Mouse (Mus musculus) forebrain, embryonic 14.5 days (tissue): ENCODE results near the gene Serpine1. TPM values are rescaled to one million over a fixed set of nuclear protein-coding genes. Genes with fewer than 3 reads are reported as not detected.

Experiments used
- ATAC-seq: fragments of 200-750 bp; cut with Nextera tagmentation; 2 replicates; pipeline ENCODE4 v1.8.0; 2017; ENCODE audit warnings: mild to moderate bottlenecking, moderate library complexity
- DNase-seq: peaks from one replicate; pipeline ENCODE4 v3.0.0-alpha.2; 2015; ENCODE audit warnings: low spot score
- H3K27ac ChIP-seq: fragments of 300-500 bp; sonication (generic); 2 replicates; pipeline ENCODE4 v1.5.1; 2014; ENCODE audit warnings: low read depth, mild to moderate bottlenecking, control low read depth, low read length, moderate library complexity
- H3K27me3 ChIP-seq: fragments of 300-500 bp; sonication (generic); replicated peaks from 2 replicates; pipeline ENCODE4 v1.6.1; 2014; ENCODE audit warnings: low read length, control low read depth, mixed read lengths; ENCODE audit not compliant: control insufficient read depth, insufficient read depth
- H3K36me3 ChIP-seq: fragments of 300-500 bp; sonication (generic); 2 replicates; pipeline ENCODE4 v1.6.1; 2014; ENCODE audit warnings: low read length, control low read depth; ENCODE audit not compliant: control insufficient read depth, insufficient read depth
- H3K4me1 ChIP-seq: fragments of 300-500 bp; sonication (generic); 2 replicates; pipeline ENCODE4 v1.6.1; 2014; ENCODE audit warnings: antibody characterized with exemption, low read length, control low read depth; ENCODE audit not compliant: control insufficient read depth, insufficient read depth
- H3K4me2 ChIP-seq: fragments of 300-500 bp; sonication (generic); 2 replicates; pipeline ENCODE4 v1.6.1; 2014; ENCODE audit warnings: mild to moderate bottlenecking, control low read depth, low read length
- H3K4me3 ChIP-seq: fragments of 300-500 bp; sonication (generic); 2 replicates; pipeline ENCODE4 v1.5.1; 2014; ENCODE audit warnings: low read depth, low read length, control low read depth
- H3K9ac ChIP-seq: fragments of 300-500 bp; sonication (generic); 2 replicates; pipeline ENCODE4 v1.6.1; 2014; ENCODE audit warnings: mild to moderate bottlenecking, low read length, control low read depth, moderate library complexity
- H3K9me3 ChIP-seq: fragments of 300-500 bp; sonication (generic); replicated peaks from 2 replicates; pipeline ENCODE4 v1.6.1; 2016; ENCODE audit warnings: low read length, control low read depth, mixed read lengths; ENCODE audit not compliant: control insufficient read depth
- WGBS: fragments of 180-500 bp; shearing (Covaris S2); extraction: QIAGEN DNeasy Blood & Tissue Kit; methylation state at CpG from one replicate; pipeline ENCODE4 v1.1.7; 2014; 5-methylcytosine and 5-hydroxymethylcytosine counted together
- polyA plus RNA-seq: library from polyadenylated mRNA; unstranded; fragments of >200 nt; fragmentation: Nextera tagmentation; extraction: Ambion mirVana; gene quantifications from 2 replicates; pipeline ENCODE4 v1.2.1, GENCODE M21; 2014

The Serpine1 gene
- polyA plus RNA-seq, 1 experiment from 2014 or later = 0.28 TPM

DNA sequence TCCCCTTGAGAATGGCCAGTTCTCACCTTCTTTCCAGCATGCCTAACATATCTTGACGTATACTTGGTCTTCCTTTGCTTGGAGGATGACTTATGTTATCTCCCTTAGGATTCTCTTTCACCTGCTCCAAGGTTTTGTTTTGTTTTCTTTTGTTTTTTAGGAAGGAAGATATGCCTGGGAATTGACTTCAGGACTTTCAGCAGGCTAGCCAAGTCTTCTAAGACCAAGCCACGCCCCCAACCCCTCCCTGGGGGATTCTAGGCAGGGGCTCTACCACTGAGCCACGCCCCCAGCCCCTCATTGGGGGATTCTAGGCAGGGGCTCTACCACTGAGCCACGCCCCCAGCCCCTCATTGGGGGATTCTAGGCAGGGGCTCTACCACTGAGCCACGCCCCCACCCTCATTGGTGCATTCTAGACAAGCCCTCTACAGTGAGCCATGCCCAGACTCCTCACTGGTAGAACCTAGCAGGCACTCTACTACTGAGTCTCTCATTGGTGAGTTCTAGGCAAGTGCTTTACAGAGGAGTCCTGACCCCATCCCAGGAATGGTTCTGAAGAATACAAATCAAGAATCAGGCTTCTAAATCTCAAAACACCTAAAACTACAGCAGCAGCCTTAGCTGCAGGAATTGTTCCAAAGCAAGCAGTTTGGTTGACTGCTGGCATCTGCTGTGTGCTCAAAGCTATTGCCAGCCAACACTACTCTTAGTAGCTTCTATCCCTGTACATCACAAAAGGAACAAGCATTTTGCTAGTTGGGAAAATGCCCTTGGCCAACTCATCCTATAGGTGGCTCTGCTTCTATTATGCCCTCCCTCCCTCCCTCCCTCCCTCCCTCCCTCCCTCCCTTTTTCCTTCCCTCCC, 39.7 kb upstream of the Serpine1 start:
- no peak overlapping the region for H3K27ac ChIP-seq
- peaks cover 6% of the 10 kb centered on the region; the same call in 1 of the 2 replicates for H3K4me1 ChIP-seq
- H3K27me3 ChIP-seq = no peaks in the 10 kb centered on the region
- no peak for DNase-seq
- H3K9ac ChIP-seq = no peak overlapping the region
- H3K4me2 ChIP-seq = no peak overlapping the region
- no peak overlapping the region for H3K4me3 ChIP-seq
- no peak for ATAC-seq
- H3K9me3 ChIP-seq = no peaks in the 10 kb centered on the region
- H3K36me3 ChIP-seq = no peaks in the 10 kb centered on the region
- 88% methylated on average over 4 of the region's 5 CpGs for WGBS

- Histone ChIP-seq H3K4me3 (no peak overlapping the region), H3K36me3 (no peaks in the 10 kb centered on the region), H3K9me3 (no peaks in the 10 kb centered on the region), H3K27me3 (no peaks in the 10 kb centered on the region), H3K9ac (no peak overlapping the region), H3K27ac (no peak overlapping the region), H3K4me1 (no peaks in the 10 kb centered on the region), H3K4me2 (no peak overlapping the region)
- no peak for DNase-seq
- ATAC-seq = no peak
- WGBS = 94% methylated on average over 12 of the region's 12 CpGs
These were observed 38.8 kb upstream of the Serpine1 start for GRCm38 (mm10) chr5:137110863-137111262.

GRCm38 (mm10) chr5:137109941-137110593, 38.0 kb upstream of the Serpine1 start:
- no peak for DNase-seq
- Histone ChIP-seq H3K9ac (no peak overlapping the region), H3K27me3 (no peaks in the 10 kb centered on the region), H3K27ac (no peak overlapping the region), H3K9me3 (no peaks in the 10 kb centered on the region), H3K4me3 (no peak overlapping the region), H3K36me3 (no peaks in the 10 kb centered on the region), H3K4me1 (no peaks in the 10 kb centered on the region), H3K4me2 (no peak overlapping the region)
- ATAC-seq = no peak
- 63% methylated on average over 25 of the region's 25 CpGs for WGBS

GRCm38 (mm10) chr5:137108111-137108510, 36.0 kb upstream of the Serpine1 start:
- Histone ChIP-seq H3K4me3 (no peak overlapping the region), H3K36me3 (no peaks in the 10 kb centered on the region), H3K4me1 (no peaks in the 10 kb centered on the region), H3K27ac (no peak overlapping the region), H3K9me3 (no peaks in the 10 kb centered on the region), H3K9ac (no peak overlapping the region), H3K27me3 (no peaks in the 10 kb centered on the region), H3K4me2 (no peak overlapping the region)
- ATAC-seq (no peak), DNase-seq (no peak)
- 65% methylated on average over 6 of the region's 6 CpGs for WGBS

DNA sequence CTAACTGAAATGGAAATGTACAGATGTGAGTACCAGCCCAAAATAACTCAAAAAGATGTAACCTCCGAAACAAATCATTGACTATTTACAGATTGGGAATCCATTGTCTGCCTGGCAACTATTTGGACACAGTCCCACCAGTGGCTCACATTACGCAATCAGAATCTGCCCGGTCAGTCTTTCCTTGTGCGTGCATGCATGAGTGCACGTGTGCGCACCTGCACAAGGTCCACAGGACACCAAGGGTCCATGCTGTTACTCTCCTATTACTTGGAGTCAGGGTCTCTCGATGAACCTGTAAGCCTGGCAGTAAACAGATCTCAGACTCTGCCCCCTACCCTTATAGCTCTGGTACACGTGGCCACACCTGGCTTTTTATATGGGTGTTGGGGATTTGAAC, 35.6 kb upstream of the Serpine1 start:
- H3K4me1 ChIP-seq = no peaks in the 10 kb centered on the region
- DNase-seq (no peak), ATAC-seq (no peak)
- H3K9me3 ChIP-seq = no peaks in the 10 kb centered on the region
- H3K4me3 ChIP-seq = no peak overlapping the region
- H3K27me3 ChIP-seq = no peaks in the 10 kb centered on the region
- WGBS = 83% methylated on average over 8 of the region's 8 CpGs
- no peak overlapping the region for H3K4me2 ChIP-seq
- no peak overlapping the region for H3K9ac ChIP-seq
- no peak overlapping the region for H3K27ac ChIP-seq
- H3K36me3 ChIP-seq = no peaks in the 10 kb centered on the region

DNA sequence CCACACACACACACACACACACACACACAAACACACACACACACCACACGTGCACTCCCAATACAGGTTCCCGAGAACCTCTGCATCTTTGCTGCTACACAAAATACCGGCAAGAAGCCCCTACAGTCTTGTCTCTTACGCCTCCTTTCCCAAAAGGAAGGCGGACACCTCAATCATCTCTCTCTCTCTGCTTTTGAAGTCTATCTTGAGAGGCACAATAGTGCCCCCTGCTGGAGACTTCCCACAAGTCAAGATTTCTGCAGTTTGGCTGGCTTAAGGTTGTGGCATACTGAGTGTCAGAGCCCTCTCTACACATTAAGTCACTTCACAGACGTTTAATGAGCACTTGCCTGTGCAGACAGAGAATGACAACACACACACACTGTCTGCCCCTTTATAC, 35.0 kb upstream of the Serpine1 start:
- Histone ChIP-seq H3K36me3 (no peaks in the 10 kb centered on the region), H3K9ac (no peak overlapping the region), H3K27ac (no peak overlapping the region), H3K4me2 (no peak overlapping the region), H3K4me3 (no peak overlapping the region), H3K9me3 (no peaks in the 10 kb centered on the region), H3K4me1 (no peaks in the 10 kb centered on the region), H3K27me3 (no peaks in the 10 kb centered on the region)
- WGBS = 8% methylated on average over 6 of the region's 6 CpGs
- ATAC-seq (peak; percentile 37), DNase-seq (peak; percentile 93)

GRCm38 (mm10) chr5:137106434-137106833, 34.4 kb upstream of the Serpine1 start:
- no peaks in the 10 kb centered on the region for H3K4me1 ChIP-seq
- H3K27ac ChIP-seq = no peak overlapping the region
- WGBS = 73% methylated on average over 4 of the region's 4 CpGs
- no peaks in the 10 kb centered on the region for H3K27me3 ChIP-seq
- H3K36me3 ChIP-seq = no peaks in the 10 kb centered on the region
- DNase-seq (no peak), ATAC-seq (no peak)
- H3K4me3 ChIP-seq = no peak overlapping the region
- no peak overlapping the region for H3K4me2 ChIP-seq
- no peaks in the 10 kb centered on the region for H3K9me3 ChIP-seq
- no peak overlapping the region for H3K9ac ChIP-seq

DNA sequence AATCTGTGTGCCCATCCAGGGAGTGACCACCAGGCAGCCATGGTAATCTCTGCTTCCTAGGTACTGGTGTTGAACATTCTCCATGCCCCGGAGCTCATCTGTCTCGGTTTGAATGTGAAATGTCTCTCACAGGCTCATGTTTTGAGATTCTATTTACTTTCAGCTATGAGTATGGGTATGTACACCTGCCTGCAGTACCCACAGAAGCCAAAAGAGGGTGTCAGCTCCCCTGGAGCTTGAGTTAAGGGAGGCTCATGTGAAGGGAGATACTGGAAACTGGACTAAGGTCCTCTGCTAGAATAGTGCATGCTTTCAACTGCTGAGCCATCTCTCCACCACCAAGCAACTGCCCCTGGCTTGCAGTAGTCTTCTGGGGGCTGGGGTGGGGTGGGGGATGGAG, 31.9 kb upstream of the Serpine1 start:
- Histone ChIP-seq H3K4me2 (no peak overlapping the region), H3K36me3 (no peaks in the 10 kb centered on the region), H3K27me3 (no peaks in the 10 kb centered on the region), H3K4me1 (no peaks in the 10 kb centered on the region), H3K9me3 (no peaks in the 10 kb centered on the region), H3K4me3 (no peak overlapping the region), H3K9ac (no peak overlapping the region), H3K27ac (no peak overlapping the region)
- DNase-seq = no peak
- 88% methylated on average over 2 of the region's 2 CpGs for WGBS
- no peak for ATAC-seq
